Mouse (Mus musculus) cortical plate, adult 2 months (tissue): ENCODE results near the gene Picalm. TPM values are rescaled to one million over a fixed set of nuclear protein-coding genes. Genes with fewer than 3 reads are reported as not detected.
"Not testable (repeated sequence)": the region's sequence is repeated elsewhere in the genome, so short reads cannot be mapped to it uniquely, and the experiment has no call there.

ENCODE experiments used
- H3K27ac ChIP-seq: fragments of 200-500 bp; 2 replicates; pipeline ENCODE4 v1.5.1; 2012; ENCODE audit warnings: low read length, control low read depth, inconsistent platforms; ENCODE audit not compliant: insufficient read depth
- H3K4me1 ChIP-seq: fragments of 200-500 bp; 2 replicates; pipeline ENCODE4 v1.6.1; 2011; ENCODE audit warnings: low read length; ENCODE audit not compliant: control insufficient read depth, insufficient read depth
- H3K4me3 ChIP-seq: fragments of 200-500 bp; 2 replicates; pipeline ENCODE4 v1.5.1; 2011; ENCODE audit warnings: mild to moderate bottlenecking, low read length, control low read depth; ENCODE audit not compliant: insufficient read depth
- CTCF ChIP-seq: fragments of 200-500 bp; IDR thresholded peaks from 2 replicates; pipeline ENCODE4 v1.5.1; 2011; ENCODE audit warnings: mild to moderate bottlenecking, control low read depth, low read length; ENCODE audit not compliant: insufficient read depth; ENCODE audit errors: extremely low read depth
- POLR2A ChIP-seq: fragments of 200-500 bp; IDR thresholded peaks from 2 replicates; pipeline ENCODE4 v1.6.1; 2011; ENCODE audit warnings: mild to moderate bottlenecking, low read length, control low read depth; ENCODE audit not compliant: insufficient read depth; ENCODE audit errors: extremely low read depth
- polyA plus RNA-seq: library from polyadenylated mRNA; depleted of rRNA; stranded (reverse); fragments of >200 nt; gene quantifications from 2 replicates; pipeline ENCODE4 v1.2.3, GENCODE M21; 2012

The Picalm gene
- polyA plus RNA-seq, 1 experiment, result 123 TPM

DNA sequence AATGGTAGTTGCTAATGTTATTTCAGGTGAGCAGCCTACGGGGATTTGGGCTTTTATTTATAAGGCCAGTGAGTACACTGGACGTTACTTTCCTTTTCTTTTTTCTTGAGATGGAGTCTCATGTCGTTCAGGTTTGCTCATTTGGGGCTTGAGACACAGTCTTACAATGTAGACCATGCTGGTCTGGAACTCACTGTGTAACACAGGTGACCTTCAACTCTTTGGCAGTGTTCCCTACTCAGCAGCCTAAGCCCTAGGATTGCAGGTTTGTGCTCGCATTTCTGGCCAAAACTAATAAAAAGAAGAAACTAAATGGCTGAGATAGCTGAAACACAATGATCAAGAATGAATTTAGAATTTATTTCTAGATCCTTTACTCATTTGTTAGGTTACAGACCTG, 15.9 kb downstream of the Picalm start:
- Histone ChIP-seq H3K27ac (peak overlapping the region; percentile 73), H3K4me3 (no peak overlapping the region), H3K4me1 (peaks cover 4% of the 10 kb centered on the region)
- TF ChIP-seq POLR2A (no peak), CTCF (no peak)

DNA sequence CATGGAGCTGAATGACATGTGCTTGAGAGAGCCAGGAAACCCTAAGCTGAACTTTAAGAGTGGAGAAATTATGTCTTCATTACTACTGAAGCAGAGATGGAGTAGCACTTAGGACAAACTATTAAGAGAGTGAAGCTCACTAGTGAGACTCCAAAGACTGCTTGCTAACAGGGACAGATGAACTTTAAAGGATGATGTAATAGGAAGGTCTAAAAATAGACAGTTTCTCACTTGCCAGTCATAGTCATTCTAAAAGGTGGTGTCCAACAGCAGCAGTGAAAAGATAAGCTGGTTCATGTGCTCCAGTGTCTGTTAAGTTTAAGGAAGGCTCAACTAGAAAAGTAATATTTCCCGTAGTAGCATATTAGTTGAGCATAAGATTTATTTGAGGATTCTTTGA, 16.3 kb downstream of the Picalm start:
- H3K4me1 ChIP-seq, result peaks cover 4% of the 10 kb centered on the region
- no peak overlapping the region for H3K4me3 ChIP-seq
- H3K27ac ChIP-seq, result no peak overlapping the region
- TF ChIP-seq POLR2A, result no peak
- no peak for TF ChIP-seq CTCF

DNA sequence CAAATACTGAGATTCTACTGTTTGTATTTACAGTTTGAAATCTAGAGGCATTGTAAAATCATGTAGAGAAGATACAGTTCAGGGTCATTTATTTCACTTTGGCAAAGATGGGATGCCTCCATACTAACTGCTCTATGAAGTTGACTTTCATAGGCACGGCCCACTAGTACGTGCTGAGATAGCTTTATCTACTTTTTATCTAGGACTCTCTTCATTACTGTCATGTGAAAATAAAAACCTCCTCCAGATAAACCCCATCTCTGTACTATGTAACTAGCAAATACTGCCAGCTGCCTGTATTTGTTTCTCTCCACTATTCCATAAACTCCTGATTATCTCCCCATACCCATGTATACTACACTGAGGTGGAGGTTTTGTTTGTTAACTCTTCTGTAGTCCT, 18.0 kb downstream of the Picalm start:
- TF ChIP-seq CTCF, result no peak
- TF ChIP-seq POLR2A, result no peak
- Histone ChIP-seq H3K4me3 (no peak overlapping the region), H3K27ac (no peak overlapping the region), H3K4me1 (peaks cover 4% of the 10 kb centered on the region)

DNA sequence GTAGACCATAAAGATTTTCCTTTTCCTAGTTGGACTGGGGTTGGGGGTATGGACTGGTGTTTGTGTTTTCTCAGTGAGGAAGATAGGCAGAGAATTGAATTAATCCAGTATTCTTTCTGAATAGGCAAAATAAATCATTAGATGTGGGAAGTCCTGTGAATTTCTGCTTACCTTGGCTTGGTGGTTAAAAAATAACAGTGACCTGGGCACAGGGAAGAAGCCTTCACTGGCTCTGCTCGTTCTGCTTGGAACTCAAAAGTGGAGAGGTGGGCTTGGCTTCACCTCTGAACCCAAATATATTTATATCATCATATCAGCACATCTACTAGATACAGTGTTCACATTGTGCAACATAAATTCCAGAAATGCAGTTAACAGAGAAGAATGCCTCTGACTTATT, 18.5 kb downstream of the Picalm start:
- H3K4me3 ChIP-seq, result no peak overlapping the region
- peaks cover 4% of the 10 kb centered on the region for H3K4me1 ChIP-seq
- H3K27ac ChIP-seq, result no peak overlapping the region
- no peak for TF ChIP-seq CTCF
- TF ChIP-seq POLR2A, result no peak

DNA sequence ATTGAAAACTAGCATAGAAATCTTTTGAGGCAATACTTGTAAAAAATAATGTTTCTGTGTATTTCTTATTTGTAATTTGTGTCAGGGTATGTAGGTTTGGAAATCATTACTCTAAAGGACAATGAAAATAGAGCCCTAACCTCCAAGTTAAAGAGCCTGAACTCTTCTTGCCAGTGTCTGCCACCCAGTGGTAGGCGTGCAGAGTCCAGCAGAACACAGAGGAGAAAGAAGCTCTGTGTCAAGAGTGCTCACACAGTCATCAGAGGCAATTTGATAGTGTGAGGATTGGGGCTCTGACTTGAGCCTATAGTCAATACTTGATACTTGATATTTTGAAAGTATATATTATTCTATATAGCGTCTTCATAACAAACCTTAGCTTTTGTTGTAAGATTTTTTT, 20.3 kb downstream of the Picalm start:
- peak; percentile 73 for TF ChIP-seq CTCF
- no peak for TF ChIP-seq POLR2A

DNA sequence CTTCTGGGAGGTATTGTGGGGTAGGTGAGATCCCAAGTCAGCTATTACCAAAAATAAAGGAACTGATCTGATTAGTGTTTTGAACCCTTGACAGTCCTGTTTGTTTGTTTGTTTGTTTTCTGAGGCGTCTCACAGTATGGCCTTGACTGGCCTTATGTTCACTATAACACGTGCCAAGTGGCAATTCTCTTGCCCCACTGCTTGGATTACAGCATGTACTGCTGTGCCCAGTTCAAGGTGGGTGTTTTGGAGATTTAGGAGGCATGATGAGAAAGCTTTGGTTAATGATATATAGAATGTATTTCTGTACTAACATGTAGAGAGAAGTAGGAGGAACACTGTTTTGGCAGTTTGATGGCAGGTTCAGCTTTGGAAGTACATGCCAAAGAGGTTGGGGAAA, 28.0 kb downstream of the Picalm start:
- H3K4me1 ChIP-seq, result no peaks in the 10 kb centered on the region
- TF ChIP-seq CTCF (no peak), POLR2A (no peak)
- no peak overlapping the region for H3K4me3 ChIP-seq
- H3K27ac ChIP-seq, result no peak overlapping the region

More for the DNA sequence above, 20.3 kb downstream of the Picalm start:
- Histone ChIP-seq H3K4me3 (no peak overlapping the region), H3K27ac (no peak overlapping the region), H3K4me1 (peaks cover 4% of the 10 kb centered on the region)

DNA sequence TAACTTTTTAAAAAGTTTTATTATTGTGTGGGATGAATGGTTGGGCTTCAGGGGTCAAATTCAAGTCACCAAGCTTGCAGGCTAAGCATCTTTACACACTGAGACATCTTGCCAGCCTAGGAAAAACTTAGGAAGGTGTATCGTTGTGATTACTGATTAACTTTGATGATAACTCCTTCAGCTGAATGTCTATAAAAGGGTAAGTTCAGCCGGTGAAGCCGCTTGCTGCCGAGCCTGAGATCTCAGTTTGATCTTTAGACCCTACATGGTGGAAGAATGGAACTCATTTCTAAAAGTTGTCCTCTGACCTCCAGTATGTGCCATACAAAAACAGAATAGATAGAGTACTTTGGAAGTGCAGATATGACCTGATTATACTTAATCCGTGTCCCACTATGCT, 30.6 kb downstream of the Picalm start:
- H3K4me3 ChIP-seq, result no peak overlapping the region
- H3K27ac ChIP-seq, result no peak overlapping the region
- H3K4me1 ChIP-seq, result no peaks in the 10 kb centered on the region
- TF ChIP-seq CTCF (no peak), POLR2A (no peak)

DNA sequence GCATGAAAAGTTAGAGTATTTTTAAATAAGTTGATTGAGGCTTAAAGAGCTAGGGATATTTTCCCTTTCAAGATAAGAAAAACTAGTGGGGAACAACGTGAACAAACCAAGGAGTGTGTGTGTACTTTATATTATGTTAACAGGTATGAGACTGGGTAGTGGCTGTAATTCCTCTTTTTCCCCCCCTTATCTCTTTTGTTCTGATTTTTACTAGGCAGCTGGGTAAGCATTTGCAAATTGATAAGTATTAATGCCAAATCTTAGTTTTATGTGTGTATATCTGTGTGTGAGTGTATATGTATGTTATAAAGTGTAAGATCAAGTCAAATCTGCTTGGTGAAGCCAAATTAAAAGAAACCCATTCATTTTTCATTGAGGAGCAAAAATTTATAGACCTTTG, 34.3 kb downstream of the Picalm start:
- Histone ChIP-seq H3K4me1 (no peaks in the 10 kb centered on the region), H3K27ac (no peak overlapping the region), H3K4me3 (no peak overlapping the region)
- TF ChIP-seq POLR2A (no peak), CTCF (no peak)

DNA sequence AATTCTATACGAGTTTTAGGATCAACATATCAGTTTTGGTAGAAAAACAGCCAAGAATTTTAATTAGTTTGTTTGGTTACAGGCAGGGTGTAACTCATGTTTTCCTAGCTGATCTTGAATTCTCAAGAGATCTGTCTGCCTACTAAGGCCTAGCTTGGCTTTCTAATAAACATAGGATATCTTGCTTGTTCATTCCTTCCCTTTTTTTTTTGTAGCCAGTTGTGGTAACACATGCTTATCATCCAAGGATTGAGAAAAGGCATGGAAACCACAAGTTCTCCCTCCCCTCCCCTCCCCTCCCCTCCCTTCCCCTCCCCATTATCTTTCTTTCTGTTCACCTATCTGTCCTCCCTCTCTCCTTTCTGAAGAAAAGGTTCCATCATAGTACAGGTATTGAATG, 36.0 kb downstream of the Picalm start:
- Histone ChIP-seq H3K4me1 (no peaks in the 10 kb centered on the region), H3K4me3 (no peak overlapping the region), H3K27ac (no peak overlapping the region)
- no peak for TF ChIP-seq CTCF
- no peak for TF ChIP-seq POLR2A

DNA sequence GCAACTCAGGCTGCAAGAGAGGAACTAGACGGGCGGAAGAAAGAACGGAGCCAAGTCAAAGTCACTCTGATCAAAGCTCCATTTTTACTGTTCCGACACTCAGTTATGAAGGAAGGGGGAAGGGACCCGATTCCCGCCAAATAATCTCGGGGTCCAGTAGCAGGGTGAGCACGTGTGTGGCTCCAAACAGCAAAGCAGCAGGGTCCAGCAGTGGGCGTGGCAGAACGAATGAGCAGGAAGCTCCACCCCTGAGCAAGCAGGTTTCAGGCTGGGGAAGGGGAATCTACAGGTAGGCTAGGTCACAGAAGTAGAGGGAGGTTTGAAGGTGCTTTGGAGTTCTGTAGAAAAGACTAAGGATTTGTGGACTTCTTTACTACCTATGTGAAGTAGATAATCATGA, 37.8 kb downstream of the Picalm start:
- not testable (repeated sequence) for H3K4me3 ChIP-seq, H3K4me1 ChIP-seq, H3K27ac ChIP-seq

DNA sequence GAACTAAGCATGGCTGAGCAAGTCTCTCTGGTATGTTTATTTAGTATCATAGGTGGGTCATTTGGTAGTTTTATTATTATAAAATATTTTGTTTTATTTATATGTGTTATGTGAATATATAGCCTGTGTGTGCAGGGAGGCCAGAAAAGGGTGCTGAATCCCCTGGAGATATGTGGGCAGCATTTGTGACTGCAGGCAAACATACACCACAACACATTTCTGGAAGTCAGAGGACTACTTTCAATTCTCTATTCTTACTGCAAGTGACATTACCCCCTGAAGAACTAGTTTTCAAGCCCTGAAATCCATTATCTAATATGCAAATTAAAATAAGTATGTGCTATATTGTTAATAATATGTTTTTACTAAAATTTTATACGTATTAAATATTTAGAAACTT, 43.8 kb downstream of the Picalm start:
- Histone ChIP-seq H3K4me3 (no peak overlapping the region), H3K27ac (no peak overlapping the region), H3K4me1 (no peaks in the 10 kb centered on the region)
- no peak for TF ChIP-seq CTCF
- TF ChIP-seq POLR2A, result no peak
